Mouse (Mus musculus) urinary bladder, adult 2 months (tissue): ENCODE measurements around the gene Gm45062. TPM values are rescaled to one million over a fixed set of nuclear protein-coding genes. Genes with fewer than 3 reads are reported as not detected.

Source experiments
- DNase-seq: peaks from one replicate; pipeline ENCODE4 v3.0.0; 2022; ENCODE audit warnings: low spot score
- polyA plus RNA-seq: library from polyadenylated mRNA; depleted of rRNA; stranded (reverse); fragments of >200 nt; gene quantifications from 2 replicates; pipeline ENCODE4 v1.2.3, GENCODE M21; 2012

Gm45062 gene
- polyA plus RNA-seq, 1 experiment = 6.8 TPM

DNA sequence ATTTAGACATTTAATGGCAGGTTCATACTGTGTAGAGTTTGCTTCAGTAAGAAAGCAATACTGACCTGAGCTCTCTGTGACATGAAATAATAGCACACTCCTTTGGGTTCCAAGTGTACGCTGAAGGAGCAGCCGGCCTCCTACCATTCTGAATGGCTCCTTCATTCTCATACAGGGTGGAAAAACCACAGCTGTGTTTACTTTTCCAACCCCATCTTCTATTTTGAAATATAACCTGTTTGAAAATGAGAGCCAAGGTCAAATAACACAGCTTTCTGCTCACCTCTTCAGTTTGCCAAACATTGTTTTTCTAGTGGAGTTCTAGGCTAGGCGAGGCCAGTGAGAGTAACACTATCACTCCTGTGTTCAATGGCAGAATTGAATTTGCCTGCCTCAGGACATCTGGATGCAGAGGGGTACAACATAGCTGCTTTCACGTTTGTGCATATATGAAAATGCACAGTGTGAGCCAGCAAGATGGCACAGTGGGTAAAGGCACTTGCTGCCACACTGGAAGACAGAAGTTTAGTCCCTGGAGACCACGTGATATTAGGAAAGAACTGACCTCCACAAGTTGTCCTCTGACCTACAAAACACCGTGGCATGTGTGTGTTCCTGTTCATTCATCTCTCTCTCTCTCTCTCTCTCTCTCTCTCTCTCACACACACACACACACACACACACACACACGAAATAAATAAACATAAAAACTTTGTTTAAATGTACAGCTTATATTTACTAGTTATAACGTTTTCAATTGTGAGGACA lies 157.7 kb downstream of the Gm45062 start:
- no peak for DNase-seq

DNA sequence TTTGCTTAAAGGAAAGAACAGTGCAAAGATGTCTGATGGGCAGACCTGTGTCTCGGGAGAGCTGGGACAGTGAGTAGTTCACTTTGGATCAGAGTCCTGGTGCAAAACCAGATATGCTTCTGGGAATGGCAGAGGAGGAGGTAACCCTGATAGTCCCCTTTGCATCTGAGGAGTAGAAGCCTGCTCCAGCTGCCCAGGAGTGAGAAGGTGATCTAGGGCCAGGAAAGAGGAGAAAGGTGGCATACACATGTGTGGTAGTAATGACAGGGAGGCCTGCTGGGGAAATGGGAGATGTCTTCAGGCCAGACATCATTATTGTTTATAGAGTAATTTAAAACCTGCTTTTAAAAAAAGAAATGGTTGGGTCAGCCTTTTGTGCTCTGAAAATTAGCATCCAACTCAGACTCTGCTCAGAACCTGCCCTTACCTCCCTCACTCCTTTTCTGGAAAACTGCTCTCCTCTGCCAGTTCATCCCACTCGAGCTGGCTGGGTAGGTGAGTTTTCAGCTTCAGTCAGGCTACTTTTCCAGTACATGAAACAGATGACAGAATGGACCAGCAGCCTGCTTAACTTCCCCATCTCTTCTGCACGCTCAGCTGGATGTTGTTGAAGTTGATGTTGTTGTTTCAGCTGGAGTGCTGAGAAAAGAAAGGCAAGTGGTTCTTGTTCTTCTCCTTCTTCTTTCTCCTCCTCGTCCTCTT lies 160.4 kb downstream of the Gm45062 start:
- no peak for DNase-seq

DNA sequence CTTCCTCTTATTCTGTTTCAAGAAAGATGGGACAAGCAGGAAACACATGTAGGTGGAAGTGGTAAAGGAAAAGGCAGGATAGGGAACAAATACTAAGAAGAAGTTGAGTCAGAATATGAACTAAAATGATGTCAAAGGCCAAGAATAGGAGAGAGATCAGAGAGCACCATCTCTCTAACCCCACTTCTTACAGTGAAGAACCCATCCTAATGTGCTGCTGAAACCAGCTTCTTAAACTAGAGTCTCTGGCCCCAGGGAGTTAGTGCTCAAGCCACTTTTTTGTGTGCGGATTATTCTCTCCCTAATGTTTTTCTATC lies 160.9 kb downstream of the Gm45062 start:
- DNase-seq = no peak

DNA sequence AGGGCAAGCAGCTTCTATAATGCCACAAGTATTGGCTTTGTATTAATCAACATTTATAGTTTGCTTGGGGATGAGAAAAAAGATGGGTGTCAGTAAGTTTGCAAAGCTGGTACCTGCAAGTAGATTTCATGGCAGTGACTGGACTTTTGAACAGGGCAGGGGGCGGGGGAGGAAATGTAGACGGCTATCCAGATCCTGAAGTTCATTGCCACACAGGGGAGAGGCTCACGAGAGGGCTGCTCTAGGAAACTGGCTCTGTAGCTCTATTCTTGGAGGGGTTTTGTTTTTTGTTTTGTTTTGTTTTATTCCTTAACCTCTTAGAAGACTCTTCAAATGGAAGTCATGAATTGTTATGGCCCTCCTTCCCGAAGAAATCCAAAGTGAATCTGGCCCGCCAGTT lies 162.2 kb downstream of the Gm45062 start:
- no peak for DNase-seq

DNA sequence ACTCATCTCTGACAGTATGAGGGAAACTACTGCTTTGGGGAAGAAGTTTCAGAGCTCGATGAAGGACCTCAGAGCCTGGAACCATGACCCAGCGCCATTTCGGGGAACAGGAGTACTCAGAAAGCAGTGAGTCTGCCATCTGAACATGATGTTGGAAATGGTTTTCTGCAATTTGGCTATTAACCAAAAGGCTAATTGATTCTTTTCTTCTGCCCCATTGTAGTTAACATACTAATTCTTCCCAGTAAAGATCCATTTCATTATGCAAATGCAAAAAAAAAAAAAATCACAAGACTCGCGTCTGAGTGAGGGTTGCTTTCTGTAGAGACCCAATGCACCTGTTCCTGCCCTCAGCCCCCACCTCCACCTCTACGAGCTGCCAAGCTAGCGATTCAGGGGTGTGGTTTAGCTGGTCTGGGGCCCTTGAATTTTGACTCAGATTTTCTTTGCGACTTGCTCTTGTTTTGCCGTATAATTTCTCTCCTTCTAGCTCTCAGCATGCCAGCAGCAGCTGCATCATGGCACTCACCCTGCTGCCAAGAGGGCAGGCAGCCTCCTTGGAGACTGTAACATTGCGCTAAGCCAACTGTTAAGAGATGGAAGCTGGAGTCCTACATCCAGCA lies 162.8 kb downstream of the Gm45062 start:
- DNase-seq = no peak

DNA sequence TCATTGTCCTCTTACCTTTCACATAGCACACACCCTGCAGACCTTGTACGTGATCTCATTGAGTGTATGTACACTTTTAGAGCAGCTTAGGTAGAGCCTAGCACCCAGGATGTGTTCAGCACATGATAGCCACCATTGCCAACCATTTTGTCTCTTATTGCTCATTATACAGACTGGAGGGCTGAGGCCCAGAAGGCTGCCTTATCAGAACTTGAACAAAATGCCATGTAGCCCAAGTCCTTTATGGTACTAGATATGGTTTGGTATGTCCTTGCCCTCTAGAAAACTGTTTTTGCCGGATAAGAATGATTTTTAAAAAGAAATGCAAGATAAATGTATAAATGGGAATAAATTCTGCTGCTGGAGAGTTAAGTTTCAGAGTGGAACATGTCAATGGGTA lies 163.9 kb downstream of the Gm45062 start:
- DNase-seq = no peak

DNA sequence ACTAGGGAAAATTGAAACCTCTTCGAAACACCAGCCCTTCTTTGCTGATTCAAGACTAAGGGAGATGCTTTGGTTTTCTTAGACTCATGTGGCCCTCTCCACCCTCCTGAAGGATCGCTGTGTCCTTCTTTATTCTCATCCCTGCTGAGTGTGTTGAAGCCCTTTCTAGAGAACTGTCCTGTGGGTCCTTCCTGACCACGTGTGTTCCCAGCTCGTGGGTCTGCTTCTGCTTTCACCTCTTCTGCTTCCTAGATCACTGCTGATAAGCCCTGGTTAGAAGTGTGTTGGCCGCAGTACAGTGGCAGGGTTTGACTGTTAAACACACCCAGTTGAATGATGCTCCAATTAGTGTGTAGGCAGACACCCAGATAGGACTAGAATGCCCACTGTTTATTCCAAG lies 168.4 kb downstream of the Gm45062 start:
- no peak for DNase-seq

DNA sequence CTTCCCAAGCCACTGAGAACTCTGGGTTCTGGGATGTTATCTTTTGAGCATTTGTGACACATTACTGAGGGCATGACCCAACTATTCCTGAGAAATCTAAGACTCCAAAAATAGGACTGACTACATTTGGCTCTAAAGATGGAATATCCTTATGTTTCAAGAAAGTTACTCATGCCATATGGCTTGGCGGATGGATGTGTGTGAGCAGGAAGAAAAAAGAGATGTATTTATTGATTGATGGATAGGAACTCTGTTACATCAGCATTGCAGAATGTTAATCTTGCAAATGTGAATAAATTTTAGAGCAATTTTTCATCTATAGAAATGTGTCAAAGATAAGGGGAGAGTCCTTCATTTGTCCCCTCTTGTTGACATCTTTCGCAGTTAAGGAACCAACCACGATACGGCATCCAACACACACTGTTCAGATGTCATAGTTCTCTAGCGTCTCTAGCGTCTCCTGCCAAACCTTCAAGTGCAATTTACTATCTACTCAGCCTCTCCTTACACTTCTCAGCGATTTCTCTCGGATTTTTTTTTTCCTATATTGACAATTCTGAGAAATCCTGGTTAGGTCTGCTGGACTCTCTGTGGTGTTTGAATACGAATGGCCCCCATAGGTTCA lies 171.5 kb downstream of the Gm45062 start:
- DNase-seq = no peak

DNA sequence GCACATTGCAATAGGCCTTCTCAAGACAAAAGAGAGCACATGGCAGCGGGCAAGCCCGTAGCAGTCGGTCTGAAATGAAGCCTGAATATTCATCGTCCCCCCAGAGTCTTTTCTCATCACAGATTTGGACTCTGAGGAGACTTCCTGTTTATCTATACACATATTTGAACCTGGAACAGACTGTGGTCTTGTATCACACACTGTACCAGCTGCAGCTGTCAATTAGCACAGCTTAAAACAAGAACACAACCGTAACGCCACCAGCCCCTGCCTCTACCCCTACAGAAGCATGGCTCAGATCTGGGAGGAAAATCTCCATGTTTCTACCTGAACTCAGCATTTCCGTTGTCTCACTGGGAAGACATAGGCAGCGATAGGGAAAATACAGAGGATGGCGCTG lies 173.9 kb downstream of the Gm45062 start:
- DNase-seq = no peak

DNA sequence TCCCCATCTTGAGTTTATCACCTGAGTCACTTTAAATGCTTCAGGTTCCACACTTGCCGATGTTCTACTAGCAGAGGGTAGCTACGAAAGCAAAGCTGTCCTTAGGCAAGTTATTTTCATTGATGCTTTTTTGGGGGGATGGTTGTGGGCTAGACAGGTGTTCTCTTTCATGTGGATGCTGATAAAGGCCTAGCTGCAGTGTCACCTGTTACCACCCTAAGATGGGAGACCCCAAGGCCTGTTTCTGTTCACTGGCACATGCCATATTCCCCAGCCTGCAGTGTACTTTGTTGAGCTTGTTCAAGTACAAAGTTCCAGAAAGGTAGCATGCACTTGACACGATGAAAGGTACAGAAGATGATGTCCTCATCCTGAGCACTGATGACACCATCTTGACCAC lies 178.7 kb downstream of the Gm45062 start:
- no peak for DNase-seq

DNA sequence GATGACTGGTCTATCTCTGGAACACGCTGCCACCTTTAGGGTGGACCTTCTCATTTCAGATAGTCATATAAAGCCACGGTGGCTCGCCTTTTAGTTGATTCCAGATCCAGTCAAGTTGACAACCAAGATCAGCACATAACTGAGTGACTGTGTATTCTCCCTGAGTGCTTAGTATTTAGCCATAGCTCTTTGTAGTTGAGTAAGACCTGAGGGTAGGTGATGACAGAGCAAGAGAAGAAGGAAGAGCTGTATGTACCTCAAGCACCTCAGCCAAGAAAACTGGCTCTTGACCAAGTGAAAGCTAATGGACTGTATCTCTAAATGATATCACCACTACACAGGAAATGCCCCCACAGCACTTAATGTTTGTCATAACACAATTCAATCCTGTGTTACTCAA lies 182.6 kb downstream of the Gm45062 start:
- DNase-seq = no peak

DNA sequence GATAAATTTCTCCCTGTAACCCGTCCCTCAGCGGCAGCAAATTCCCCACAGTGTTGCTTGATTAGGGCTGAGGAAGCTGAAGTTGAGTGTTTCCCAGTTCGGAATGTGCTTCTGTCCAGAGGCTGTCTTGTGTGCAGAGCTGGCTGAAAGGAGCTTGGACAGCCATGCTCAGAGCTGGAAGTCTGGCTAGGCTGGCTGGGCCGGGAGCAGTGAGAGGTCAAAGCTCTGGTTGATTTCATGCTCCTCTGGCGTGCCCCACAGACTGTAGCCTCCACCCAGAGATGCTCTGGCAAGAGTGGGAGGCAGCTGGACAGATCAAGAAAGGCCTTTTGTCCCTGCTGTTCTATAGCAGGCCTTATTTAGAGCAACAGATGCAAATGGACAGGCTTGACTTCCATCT lies 187.5 kb downstream of the Gm45062 start:
- DNase-seq = no peak

DNA sequence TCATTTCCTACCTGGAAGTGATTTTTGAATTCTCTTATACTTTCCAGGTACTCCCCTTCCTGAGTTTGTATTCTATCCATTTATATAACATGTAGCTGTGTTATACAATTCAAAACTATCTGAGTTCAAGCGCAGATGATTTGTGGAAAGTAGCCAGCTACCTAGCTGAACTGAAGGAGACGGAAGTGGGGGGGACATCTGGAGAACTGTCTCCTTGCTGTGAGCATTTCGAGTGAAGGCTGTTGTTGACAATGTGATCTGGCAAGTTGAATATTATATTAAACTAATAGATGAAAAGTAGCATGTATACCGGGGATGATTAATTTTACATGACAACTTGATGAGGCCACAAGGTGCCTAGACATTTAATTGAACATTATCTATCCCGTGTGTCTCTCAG lies 196.3 kb downstream of the Gm45062 start:
- DNase-seq = no peak

DNA sequence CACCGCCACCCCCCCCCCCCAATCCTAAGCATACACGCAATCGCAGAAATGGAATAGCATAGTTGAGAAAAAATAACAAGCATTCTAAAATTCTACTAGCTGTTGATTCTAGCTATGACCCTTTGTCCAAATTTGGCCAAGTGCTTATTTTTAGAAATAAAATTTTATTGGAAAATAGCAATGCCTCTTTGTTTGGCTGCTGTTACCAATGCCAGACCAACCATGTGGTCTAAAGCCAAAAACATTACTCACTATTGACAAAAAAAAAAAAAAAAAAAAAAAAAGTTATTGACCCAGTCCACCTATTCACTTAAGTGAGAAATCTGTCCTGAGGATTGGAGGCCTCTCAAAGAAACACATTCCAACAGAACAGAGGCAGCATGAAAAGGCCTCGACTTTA lies 199.3 kb downstream of the Gm45062 start:
- DNase-seq = no peak

DNA sequence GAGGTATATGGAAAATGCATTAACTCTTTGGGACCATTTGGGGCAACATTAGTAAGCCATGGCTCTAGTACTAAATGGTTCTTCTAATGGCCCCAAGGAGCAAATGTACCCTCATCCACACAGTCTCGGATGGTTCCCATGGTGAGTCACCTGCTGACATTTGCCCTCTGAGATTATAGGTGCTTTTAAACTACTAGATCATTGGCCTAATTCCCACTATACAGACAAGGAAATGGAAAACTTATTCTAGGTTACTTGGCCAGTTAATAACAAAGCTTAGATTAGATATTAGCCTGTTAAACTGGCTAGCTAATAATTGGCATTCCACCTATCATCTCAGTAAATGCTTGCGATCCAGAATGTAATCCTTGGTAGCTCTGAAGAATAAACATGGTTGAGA lies 203.2 kb downstream of the Gm45062 start:
- DNase-seq = no peak

DNA sequence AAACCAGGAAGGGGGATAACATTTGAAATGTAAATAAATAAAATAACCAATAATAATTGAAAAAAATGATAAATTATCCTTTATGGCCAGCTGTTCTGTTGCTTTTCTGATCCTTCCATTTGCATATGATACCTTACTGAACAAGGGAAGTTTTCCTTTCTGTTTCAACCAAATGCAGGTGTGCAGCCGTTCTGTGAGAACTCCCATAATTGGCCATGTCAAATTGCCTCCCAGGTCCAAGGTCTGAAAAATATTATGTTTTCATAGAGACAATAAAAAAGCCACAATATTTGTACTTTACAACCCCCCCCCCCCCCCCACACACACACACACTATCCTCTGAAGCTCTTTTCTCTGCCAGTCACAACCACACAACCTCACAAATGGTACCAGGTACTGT lies 206.1 kb downstream of the Gm45062 start:
- no peak for DNase-seq

DNA sequence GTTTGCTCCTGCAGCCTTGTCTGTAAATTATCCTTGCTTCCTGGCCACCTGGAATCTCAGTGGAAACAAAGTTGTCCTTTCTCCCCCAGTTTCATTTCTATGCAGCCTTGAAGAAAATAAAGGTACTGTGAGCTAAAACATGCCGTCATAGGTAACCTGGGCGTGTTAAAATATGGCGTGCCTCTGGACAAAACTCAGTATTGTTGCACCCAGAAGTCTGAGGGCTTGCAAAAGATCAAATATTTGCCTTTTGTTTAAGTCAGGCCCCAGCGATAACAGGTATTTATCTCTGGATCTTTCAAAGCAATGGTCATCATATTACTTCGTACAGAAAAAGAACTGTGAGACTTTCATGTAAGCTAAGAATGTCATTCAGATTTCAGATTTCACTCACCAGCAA lies 206.7 kb downstream of the Gm45062 start:
- no peak for DNase-seq

DNA sequence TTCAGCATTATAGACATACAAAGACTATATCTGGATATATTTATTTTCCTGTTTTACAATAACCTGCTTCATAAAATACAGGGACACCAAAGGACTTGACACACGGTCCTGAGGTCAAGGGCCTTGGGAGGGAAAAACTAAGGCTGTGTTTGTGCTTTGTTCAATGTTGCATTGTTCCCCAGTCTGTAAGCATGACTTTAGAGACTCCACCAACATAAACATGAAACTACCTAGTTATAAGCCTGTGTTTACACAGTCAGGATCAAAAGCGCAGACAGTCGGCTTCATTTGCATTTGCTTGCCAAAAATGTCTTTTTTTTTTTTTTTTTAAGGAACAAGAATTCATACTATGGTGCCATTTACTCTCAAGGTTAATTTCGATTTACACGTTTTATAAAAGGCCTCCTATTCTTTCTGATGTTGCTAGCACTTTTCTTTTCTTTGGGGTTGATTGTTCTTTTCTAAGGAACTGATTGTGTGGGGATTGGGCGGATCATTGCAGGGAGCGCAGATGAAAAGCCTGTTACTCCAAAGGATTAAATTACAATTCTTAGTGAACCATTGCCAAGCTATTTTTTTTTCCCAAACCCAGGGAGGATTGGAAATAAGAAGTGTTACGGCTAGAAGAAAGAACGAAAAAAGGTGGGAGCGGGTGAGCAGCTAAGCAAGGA lies 208.6 kb downstream of the Gm45062 start:
- DNase-seq = no peak

DNA sequence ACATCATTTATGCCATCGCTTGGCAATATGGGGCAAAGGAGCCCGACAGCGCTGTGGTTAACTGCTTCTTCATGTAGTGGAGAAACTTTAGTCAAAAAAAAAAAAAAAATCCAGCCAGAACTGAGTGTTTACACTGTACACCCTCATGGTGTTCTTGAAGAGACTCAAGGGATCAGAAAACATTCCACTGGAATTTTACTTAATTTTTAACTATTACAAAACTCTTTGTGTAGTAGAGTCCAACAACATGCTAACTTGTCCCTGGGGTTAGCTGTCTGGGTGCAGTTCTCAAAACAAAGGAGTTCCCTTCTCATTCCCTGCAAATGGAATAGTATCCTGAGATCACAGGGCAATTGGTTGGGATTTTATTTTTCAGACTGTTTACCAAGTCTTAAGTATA lies 210.7 kb downstream of the Gm45062 start:
- DNase-seq = no peak

DNA sequence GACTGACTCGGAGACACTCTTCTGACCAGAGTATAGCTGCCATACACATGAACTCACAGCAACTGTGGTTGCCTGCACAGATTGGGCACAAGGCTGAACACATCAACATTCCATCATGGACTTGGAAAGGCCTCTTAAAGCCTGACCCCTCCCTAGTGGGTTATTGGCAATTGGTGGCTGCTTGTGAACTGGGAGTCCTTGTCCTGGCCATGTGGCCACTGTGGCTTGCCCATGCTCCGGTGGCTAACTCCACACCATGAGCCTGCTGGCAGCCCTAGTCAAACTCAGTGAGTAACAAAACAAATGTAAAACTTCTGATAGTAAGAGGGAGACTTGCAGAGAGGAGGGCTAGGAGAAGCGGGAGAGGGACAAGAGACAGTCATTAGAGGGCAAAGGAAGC lies 212.9 kb downstream of the Gm45062 start:
- no peak for DNase-seq

DNA sequence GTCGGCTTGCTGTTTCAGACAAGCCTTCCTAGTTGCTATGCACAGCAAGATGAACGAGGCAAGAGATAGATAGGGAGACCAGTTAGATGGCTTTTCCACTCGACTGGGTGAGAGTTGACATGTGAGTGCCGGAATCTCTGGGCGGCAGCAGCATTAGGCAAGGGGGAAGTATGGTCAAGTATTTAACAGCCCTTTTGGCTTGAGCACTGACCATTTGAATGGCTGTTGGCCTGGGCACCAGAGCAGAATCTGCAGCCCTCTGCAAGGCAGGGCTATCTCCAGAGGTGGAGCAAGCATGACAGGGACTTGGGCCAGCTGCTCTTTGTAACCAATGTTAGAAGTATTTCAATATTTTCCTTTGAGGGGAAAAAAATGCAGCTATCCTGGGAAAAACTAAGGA lies 213.7 kb downstream of the Gm45062 start:
- no peak for DNase-seq

DNA sequence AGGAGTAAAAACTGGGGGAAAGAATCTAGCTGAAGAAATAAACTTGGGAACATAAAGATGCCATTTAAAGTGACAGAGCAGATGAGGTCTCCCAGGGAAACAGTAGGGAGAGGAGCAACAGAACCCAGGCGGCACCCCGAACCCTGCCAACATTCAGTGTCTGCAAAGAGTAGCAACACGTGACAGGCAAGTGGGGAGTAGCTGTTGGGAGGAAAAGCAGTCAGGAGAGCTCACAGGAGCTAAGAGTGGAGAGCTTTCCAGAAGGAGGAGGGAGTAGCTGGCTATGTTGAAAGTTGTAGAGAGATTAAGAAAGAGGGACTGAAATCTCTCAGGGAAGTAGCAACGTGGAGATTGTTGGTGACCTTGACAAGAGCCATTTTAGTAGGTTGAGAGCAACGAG lies 214.2 kb downstream of the Gm45062 start:
- DNase-seq = no peak
